Mouse (Mus musculus) olfactory bulb, adult 2 months (tissue): ENCODE data around the gene Rab3ip.

Source experiments
- CTCF ChIP-seq: fragments of 200-500 bp; IDR thresholded peaks from 2 replicates; pipeline ENCODE4 v1.5.1; 2012; ENCODE audit warnings: low read depth, mild to moderate bottlenecking, low read length, moderate library complexity; ENCODE audit not compliant: insufficient read depth
- POLR2A ChIP-seq: fragments of 200-500 bp; IDR thresholded peaks from 2 replicates; pipeline ENCODE4 v1.6.1; 2012; ENCODE audit warnings: mild to moderate bottlenecking, low read depth, low read length, moderate library complexity; ENCODE audit not compliant: insufficient read depth

DNA sequence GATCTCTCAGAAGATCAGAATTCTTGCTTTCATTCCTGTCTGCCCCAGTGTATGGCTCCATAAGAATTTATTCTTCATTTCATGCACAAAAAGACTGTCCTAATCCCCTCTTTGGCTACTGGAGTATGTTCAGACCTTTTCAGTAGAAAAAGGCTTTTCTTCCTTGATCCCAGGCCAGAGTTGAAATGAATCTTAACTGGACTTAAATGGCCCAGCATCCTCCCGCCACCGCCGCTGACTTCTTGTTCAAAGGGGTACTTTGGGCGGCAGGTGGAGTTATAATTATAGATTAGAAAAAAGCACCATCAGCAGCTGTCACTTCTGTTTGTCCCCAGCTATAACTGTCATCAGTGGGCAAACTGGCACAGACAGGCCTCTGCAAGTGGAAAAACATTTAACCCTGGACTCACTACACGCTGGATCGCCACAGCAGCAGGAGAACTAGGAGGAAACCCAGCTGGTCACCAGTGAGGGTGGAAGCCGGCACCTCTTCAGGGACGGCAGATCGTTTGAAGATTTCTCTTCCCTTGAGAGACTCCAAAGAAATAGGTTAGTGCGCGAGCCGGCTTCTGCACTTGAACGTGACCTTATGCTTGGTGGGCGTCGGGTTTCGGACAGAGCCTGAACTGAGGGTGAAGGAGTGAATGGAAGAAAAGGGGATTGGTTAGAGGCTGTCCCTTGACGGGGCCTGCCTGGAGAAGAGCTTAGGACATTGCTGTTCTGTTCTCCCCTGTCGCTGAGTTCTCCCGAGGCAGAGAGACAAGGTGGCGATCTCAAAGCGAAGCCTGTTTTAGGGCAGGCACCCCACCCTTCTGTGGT is 35.9 kb upstream of the Rab3ip start, which contains the start of gene Best3:
- TF ChIP-seq CTCF, result no peak
- TF ChIP-seq POLR2A, result no peak
